Mouse (Mus musculus) frontal cortex, adult (tissue): ENCODE data around the gene Ppp1r2.
"Not testable (repeated sequence)": the region's sequence is repeated elsewhere in the genome, so short reads cannot be mapped to it uniquely, and the experiment has no call there.

Experiments
- ATAC-seq: cut with Nextera tagmentation; 2 replicates; pipeline ENCODE4 v1.9.2; 2017; ENCODE audit warnings: mild to moderate bottlenecking, moderate library complexity, mixed read lengths; ENCODE audit not compliant: low TSS enrichment

The Ppp1r2 gene

DNA sequence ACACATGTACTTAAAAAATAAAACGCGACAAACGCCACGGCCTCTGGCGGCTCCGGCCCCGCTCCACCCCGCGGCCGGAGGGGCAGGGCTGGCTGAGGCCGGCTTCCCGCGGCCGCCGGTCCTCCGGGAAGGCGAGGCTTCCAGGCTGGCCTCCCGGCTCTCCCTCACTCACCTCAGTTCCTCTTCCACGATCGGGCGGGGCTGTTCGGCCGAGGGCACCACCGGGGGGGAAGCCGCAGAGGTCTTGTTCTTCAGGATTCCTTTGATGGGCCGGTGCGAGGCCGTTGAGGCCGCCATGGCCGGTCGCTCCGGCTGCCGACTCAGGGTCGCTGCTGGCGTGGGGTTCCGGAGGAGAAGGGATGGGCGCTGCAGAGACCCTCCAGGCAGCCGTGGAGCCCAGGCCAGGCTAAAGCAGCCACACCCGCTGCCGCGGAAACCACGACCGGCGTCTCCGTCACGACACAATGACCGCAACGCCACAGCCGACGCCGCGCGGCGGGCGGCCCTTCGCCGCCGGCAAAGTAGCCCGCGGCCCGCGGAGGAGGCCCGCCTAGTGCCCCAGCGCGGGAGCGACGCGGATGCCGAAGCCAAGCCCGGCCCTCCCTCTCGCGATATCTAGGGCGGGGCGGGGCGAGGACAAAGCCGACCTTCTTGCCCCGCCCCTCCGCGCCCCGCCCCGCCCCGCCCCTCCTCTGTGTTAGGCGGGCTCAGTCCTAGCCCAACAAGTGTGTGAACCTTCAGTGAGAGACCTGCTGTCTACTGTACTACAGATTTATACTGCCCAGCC, at the start of gene Ppp1r2:
Gene Ppp1r2, minus strand, starts transcription at position 604 of the 787 bp plus-strand sequence.
- ATAC-seq, result peak; percentile 85

DNA sequence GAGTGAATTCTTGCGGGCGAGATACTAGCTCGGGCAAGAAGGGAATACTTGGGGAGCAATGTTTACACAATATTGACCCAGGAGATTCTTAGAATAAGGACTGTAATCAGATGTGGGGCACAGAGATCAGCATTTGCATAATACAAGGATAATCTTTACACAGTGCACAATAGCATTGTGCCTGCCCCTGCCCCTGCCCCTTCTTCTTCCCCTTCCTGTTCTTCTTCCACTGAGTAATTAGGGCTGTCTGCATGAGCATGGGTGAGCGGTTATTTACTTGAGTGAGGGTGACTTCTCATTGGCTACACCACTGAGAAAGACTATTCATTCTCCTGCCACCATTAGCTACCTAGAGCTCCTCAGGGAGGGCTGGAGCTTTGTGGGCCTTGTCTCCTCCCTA, 46.4 kb upstream of the Ppp1r2 start:
- no peak for ATAC-seq

DNA sequence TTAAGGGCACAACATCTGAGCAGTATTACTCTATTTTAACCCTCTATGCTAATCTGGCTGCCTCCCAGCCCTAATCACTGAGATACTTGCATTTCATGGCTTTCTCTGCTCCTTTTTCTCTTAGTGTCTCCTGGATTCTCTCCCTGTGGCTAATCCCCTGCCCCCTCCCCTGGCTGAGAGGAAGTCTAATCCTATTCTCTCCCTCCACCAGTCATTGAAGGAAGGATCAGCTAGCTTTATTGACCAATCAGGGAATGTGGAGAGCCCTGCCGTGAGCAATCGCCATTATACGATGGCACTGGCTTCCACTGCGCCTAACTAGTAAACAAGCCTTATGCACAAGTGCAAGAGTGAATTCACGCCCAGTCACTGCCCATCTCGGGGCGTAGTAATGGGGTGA, 45.9 kb upstream of the Ppp1r2 start:
- no peak for ATAC-seq

GRCm38 (mm10) chr16:31319723-31320122, 44.6 kb upstream of the Ppp1r2 start:
- ATAC-seq, result not testable (repeated sequence)

GRCm38 (mm10) chr16:31319316-31319715, 44.2 kb upstream of the Ppp1r2 start:
- no peak for ATAC-seq

- ATAC-seq, result no peak
Measured at GRCm38 (mm10) chr16:31318418-31318817, 43.3 kb upstream of the Ppp1r2 start.

GRCm38 (mm10) chr16:31316246-31317143, 41.4 kb upstream of the Ppp1r2 start:
- not testable (repeated sequence) for ATAC-seq

DNA sequence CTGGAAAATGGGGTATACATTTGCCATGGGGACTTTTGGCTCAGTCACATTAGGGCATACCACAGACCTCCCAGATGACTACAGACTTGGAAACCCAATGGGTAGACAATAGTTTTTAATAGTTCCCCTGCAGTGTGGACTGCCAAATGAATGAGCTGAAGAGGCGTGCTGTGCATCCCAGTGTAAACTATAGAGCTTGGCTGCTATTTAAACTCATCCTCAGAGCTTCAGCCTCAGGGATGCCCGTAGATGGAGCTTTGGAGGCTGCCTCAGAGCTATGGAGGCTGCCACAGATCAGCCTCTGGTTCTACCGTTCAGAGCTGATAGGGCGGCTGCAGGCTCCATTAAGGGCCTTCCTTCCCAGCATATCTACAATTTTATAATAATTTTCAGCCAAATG, 40.2 kb upstream of the Ppp1r2 start:
- peak; percentile 78 for ATAC-seq

- no peak for ATAC-seq
Measured at GRCm38 (mm10) chr16:31314497-31315233, 39.6 kb upstream of the Ppp1r2 start, which contains the start of gene Apod. Apod (minus strand) TSS chr16:31314808.

GRCm38 (mm10) chr16:31313611-31314010, 38.5 kb upstream of the Ppp1r2 start:
- ATAC-seq, result no peak

- peak; percentile 67; the same call in 1 of the 2 replicates for ATAC-seq
Measured at GRCm38 (mm10) chr16:31312296-31312695, 37.2 kb upstream of the Ppp1r2 start.

DNA sequence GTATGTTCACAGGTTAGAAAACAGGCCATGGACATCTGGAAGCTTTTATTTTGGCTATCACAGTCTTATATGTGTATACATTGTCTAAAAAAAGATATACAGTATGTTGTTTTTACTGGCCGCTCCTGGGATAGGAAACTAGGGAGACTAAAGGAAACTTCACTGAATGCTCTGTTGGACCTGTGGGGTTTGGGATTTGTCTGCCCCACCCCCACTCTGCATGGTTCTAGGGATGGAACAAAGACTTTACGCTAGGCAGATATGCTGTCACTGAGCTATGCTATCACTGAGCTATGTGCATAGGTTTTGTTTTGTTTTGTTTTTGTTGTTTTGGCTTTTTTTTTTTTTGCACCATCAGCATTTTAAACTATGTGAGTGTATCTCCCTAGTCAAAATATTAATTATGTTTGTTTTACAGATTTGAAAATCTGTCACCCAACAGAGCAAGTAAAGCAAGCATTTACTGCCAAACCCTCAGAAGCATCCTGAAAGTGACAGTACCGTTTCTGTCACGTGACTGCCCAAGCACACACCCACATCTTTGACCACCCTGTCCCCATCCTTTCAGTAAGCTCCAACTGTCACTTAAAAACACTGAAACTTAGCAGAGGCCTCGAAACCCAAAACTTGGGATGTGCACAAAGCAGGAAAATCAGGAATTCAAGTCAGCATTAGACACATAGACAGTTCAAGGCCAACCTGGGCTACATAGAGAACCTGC, 30.3 kb upstream of the Ppp1r2 start:
- ATAC-seq, result no peak

GRCm38 (mm10) chr16:31303276-31303675, 28.2 kb upstream of the Ppp1r2 start:
- ATAC-seq, result no peak

GRCm38 (mm10) chr16:31300883-31301532, 25.9 kb upstream of the Ppp1r2 start:
- ATAC-seq, result no peak

DNA sequence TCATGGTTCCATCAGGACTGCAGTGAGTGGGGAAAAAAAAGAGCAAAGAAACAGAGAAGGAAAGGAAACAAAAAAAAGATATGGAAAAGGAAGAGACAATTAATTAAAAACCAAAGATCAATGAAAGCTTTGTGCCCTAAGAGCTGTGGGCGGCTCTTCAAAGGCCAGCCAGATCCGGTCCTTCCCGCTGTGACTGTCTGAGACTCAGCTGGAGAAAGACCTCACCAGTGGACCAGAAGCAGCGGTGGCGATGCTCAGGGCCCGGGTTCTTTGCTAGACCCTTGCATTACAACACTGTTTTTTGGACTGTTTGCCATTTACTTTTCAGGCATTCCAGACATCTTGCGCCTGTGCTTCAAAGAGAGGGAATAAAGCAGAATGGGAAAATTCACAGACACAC, 25.4 kb upstream of the Ppp1r2 start:
- ATAC-seq, result no peak

- no peak for ATAC-seq
Measured at GRCm38 (mm10) chr16:31299960-31300353, 24.9 kb upstream of the Ppp1r2 start.

GRCm38 (mm10) chr16:31299164-31299959, 24.3 kb upstream of the Ppp1r2 start:
- ATAC-seq, result no peak

DNA sequence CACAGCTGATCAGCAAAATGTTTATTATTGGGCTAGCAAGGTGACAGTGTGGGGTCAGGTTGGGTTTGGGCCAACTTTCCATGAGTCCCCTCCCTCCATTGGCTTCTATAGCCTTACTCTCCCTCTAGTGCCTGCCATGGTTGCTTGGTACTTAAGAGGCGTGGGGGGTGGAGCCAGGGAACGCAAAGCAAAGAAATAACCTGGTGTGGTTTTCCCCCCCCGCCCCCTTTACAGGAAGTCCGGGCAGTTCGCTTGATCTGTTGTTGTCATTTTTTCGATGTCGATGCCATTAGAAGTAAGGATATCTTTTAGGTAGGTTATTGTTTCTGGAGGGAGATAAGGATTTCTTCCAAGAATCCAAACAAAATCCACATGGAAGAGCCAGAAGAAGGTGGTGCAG, 22.0 kb upstream of the Ppp1r2 start:
- no peak for ATAC-seq

DNA sequence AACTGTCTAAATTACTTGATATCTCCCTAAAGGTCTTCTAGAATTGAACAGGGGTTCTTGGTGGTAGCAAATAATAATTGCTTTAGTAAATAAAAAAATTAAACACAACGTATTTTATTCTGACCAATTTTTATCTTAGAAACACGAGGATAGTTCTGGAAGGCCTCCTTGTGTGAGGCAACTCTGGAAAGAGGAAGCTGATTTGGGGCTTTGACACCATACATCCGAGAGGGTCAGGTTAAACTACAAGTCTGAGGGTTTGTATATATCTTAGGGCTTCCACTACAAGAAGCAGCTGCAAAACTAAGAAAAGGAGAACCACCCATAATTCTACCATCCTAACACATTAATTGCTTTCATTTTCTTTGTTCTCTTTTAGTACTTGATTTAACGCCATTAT, 18.7 kb upstream of the Ppp1r2 start:
- no peak for ATAC-seq

- ATAC-seq, result no peak
Measured at GRCm38 (mm10) chr16:31290751-31291365, 15.8 kb upstream of the Ppp1r2 start.
